In the genomic region with DNA sequence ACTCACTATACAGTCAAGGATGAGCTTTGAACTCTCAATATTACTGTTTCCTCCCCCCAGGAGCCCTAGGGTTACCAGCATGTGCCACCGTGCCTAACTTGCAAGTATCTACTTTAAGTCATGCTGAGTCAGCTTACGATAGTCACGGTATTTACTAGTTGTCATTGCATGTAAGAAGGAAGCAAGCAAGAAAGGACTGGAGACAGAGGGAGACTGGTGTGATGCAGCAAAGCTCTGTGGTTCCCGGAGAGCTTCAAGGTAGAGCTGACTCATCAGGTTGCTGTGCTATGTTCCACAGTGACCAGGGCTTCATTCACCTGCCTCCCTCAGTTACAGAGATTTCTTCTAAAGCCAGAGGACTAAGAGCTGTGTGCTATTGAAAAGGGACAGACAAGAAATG, we compare ENCODE assay signal across 16 mouse cellular contexts.
"Had no signal": no experiment of that assay in that cellular context is flagged by ENCODE, and none has a peak within 500 bp of the region (broad histone marks: within the 10 kb centered on the region; RNA-seq: fewer than 3 reads in every experiment).

No protein-coding gene starts in this region.

- ATAC-seq: hindbrain, embryonic 16.5 days; inflammation-experienced regulatory T-cells, adult 6 months; intestine, embryonic 15.5 days; intestine, postnatal 0 days; liver, embryonic 12.5 days had no signal

- DNase-seq: gastrocnemius, postnatal 14 days; gastrocnemius, postnatal 36 days; heart, adult 18-20 months; heart, postnatal 10 days; heart, postnatal 36 days; kidney, adult 18-20 months; kidney, adult 8-10 months; kidney, postnatal 10 days; kidney, postnatal 25 days; kidney, postnatal 4 days; liver had no signal
